Mouse (Mus musculus): ENCODE measurements around the gene Pkp4.
"Not testable (repeated sequence)": the region's sequence is repeated elsewhere in the genome, so short reads cannot be mapped to it uniquely, and the experiment has no call there.

The Pkp4 gene

GRCm38 (mm10) chr2:59378861-59379260, 218.2 kb downstream of the Pkp4 start:
- not testable (repeated sequence) for DNase-seq (ENCODE audit: low read depth in 1 of 2, low spot score in 2 of 2)

GRCm38 (mm10) chr2:59383231-59383630, 222.6 kb downstream of the Pkp4 start:
- no peak for DNase-seq (ENCODE audit: low read depth in 1 of 2, low spot score in 2 of 2)

- DNase-seq (ENCODE audit: low read depth in 1 of 2, low spot score in 2 of 2) = no peak
These were observed 223.5 kb downstream of the Pkp4 start for GRCm38 (mm10) chr2:59383852-59384776.

GRCm38 (mm10) chr2:59385211-59385935, 224.7 kb downstream of the Pkp4 start:
- no peak for DNase-seq (ENCODE audit: low read depth in 1 of 2, low spot score in 2 of 2)

GRCm38 (mm10) chr2:59389971-59390370, 229.3 kb downstream of the Pkp4 start:
- DNase-seq (ENCODE audit: low read depth in 1 of 2, low spot score in 2 of 2) = no peak

DNA sequence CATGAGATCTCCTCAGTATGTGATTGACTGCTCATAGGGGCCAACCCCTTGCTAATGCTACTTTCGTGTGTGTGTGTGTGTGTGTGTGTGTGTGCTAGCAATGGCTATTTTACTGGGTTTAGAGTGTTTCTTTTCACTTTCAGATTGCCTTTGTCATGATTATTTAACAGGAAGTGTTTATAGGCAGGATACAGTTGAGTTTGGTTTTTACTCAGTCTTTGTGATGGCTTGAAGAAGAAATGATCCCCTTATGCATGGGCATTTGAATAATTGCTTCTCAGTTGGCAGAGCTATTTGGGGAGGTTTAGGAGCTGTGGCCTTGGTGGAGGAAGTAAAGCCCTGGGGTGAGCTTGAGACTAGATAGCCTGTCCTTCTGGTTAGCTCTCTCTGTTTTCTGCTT, 232.5 kb downstream of the Pkp4 start:
- DNase-seq (ENCODE audit: low read depth in 1 of 2, low spot score in 2 of 2) = no peak

- DNase-seq (ENCODE audit: low read depth in 1 of 2, low spot score in 2 of 2) = no peak
These were observed 234.0 kb downstream of the Pkp4 start for GRCm38 (mm10) chr2:59394651-59395050.

GRCm38 (mm10) chr2:59395160-59395650, 234.6 kb downstream of the Pkp4 start:
- DNase-seq (ENCODE audit: low read depth in 1 of 2, low spot score in 2 of 2) = not testable (repeated sequence)

DNA sequence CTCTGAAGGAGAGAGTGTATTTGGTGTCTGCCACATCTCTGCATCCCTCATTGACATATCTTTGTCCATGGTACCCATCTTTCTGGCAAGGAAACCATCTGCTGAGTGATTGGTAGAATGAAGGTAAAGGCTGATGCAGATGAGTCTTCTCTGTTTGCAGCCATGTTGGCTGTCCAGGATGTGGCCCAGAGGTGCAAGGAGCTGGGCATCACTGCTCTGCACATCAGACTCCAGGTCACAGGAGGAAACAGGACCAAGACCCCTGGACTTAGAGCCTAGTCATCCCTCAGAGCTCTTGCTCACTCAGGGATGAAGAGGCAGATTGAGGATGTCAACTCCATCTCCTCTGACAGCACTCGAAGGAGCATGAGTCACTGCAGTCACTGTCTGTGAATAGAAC, 235.9 kb downstream of the Pkp4 start:
- DNase-seq (ENCODE audit: low read depth in 1 of 2, low spot score in 2 of 2) = no peak

DNA sequence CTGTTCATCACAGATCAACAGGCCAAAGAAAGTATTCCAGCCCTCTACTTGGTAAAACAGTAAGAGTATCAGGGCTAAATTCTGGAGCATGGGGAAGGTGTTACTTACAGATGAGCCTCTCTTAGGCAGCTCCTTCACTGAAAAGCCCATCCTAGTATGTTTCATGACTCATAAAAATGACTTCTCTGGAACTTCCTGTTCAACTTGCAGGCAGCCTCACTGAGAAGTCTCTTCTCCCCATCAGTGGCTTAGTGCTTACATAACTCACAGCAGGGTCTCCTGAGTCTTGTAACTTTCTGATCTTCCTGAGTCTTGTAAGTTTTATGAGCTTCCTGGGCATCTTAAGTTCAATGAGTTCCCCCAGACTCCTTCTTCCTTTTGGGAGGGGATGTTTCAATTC, 236.9 kb downstream of the Pkp4 start:
- DNase-seq (ENCODE audit: low read depth in 1 of 2, low spot score in 2 of 2) = no peak

DNA sequence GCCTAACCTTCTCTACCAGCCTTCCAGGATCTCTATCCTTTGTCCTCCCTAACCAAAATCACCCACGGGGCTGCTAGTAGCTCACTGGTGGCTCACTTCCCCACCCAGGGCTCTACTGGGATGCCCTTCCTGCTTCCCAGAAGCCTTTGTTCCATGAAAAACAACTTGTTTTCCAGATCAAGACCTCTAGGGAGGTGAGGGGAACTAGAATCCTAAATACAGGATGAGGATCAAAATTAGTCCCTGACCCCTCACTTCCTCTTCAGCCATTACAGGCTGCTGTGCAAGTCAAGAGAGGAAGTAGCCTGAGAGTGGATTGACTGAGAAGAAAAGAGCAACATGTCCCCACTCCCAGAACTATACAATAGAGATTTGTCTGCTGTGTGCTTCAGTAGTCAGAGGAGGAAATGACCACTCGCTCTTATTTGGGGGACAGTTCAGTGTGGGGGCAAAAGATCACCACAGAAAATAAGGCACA, 240.3 kb downstream of the Pkp4 start:
- DNase-seq (ENCODE audit: low read depth in 1 of 2, low spot score in 2 of 2) = no peak

DNA sequence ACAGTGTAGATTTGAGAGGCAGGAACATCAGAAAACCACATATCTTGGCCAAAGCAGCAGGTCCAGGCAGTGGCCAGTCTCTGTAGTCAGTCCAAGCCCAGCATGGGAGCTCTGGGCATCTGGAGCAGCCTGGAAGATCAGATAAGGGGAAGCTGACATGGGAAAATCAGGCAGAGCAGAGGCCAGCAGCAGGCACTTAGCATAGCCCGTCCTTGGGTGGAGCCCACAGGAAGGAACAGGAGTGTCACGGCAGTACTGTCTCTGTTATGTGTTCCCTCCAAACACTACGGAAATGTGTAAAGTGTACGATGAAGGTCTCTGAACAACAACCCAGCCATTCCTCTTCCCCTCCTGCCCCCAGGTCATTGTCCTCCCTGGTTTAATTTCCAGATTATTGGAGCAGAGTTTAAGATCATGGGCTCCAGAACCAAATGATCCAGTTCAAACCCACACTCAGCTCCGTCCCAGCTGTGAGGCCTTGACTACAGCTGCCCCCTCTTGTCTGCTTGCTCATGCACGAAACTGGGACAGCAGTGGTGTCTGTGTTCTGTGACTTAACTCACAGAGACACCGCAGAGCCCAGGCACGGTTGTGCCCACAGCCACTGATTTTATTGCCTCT, 241.3 kb downstream of the Pkp4 start:
- no peak for DNase-seq (ENCODE audit: low read depth in 1 of 2, low spot score in 2 of 2)

- no peak for DNase-seq (ENCODE audit: low read depth in 1 of 2, low spot score in 2 of 2)
These were observed 243.4 kb downstream of the Pkp4 start for GRCm38 (mm10) chr2:59404022-59404421.

Data from monocyte, adult 2 months (primary cell).